Mouse (Mus musculus) CD8-positive naive resting alpha-beta T cell, adult 2 months (primary cell): Measurements from ENCODE around the gene Pebp1.

Experiments
- DNase-seq, 2 experiments: peaks; one replicate each; pipeline ENCODE4 v3.0.0; 2022; ENCODE audit warnings: low read depth in 2 of 2, low spot score in 2 of 2

Gene Pebp1

GRCm38 (mm10) chr5:117286286-117286685, 1.1 kb downstream of the Pebp1 start:
- DNase-seq: no peak

GRCm38 (mm10) chr5:117285266-117285665, 2.2 kb downstream of the Pebp1 start:
- DNase-seq: no peak

- no peak for DNase-seq
Observed at GRCm38 (mm10) chr5:117284682-117285081, 2.7 kb downstream of the Pebp1 start.

- DNase-seq: no peak
Observed at GRCm38 (mm10) chr5:117284029-117284428, 3.4 kb downstream of the Pebp1 start.

GRCm38 (mm10) chr5:117282360-117282759, 5.1 kb downstream of the Pebp1 start:
- DNase-seq: no peak

GRCm38 (mm10) chr5:117281536-117281935, 5.9 kb downstream of the Pebp1 start:
- DNase-seq: no peak

GRCm38 (mm10) chr5:117279669-117280050, 7.8 kb downstream of the Pebp1 start:
- DNase-seq: no peak

- no peak for DNase-seq
Observed at GRCm38 (mm10) chr5:117278809-117279668, 8.4 kb downstream of the Pebp1 start.

- DNase-seq: no peak
Observed at GRCm38 (mm10) chr5:117277784-117278183, 9.6 kb downstream of the Pebp1 start.

- DNase-seq: no peak
Observed at GRCm38 (mm10) chr5:117274817-117275216, 12.6 kb downstream of the Pebp1 start.

- DNase-seq: no peak
Observed at GRCm38 (mm10) chr5:117271945-117272344, 15.5 kb downstream of the Pebp1 start.

- no peak for DNase-seq
Observed at GRCm38 (mm10) chr5:117269395-117269794, 18.0 kb downstream of the Pebp1 start.

- DNase-seq: no peak
Observed at GRCm38 (mm10) chr5:117268749-117269148, 18.7 kb downstream of the Pebp1 start.

GRCm38 (mm10) chr5:117267913-117268312, 19.5 kb downstream of the Pebp1 start:
- DNase-seq: no peak

GRCm38 (mm10) chr5:117264701-117265100, 22.7 kb downstream of the Pebp1 start:
- no peak for DNase-seq

GRCm38 (mm10) chr5:117263566-117263965, 23.9 kb downstream of the Pebp1 start:
- no peak for DNase-seq

- DNase-seq: no peak
Observed at GRCm38 (mm10) chr5:117258276-117258675, 29.1 kb downstream of the Pebp1 start.

GRCm38 (mm10) chr5:117251763-117252162, 35.7 kb downstream of the Pebp1 start:
- DNase-seq: no peak

GRCm38 (mm10) chr5:117250796-117251195, 36.6 kb downstream of the Pebp1 start:
- no peak for DNase-seq

GRCm38 (mm10) chr5:117248351-117248750, 39.1 kb downstream of the Pebp1 start:
- no peak for DNase-seq

- no peak for DNase-seq
Observed at GRCm38 (mm10) chr5:117245170-117245569, 42.3 kb downstream of the Pebp1 start.

- no peak for DNase-seq
Observed at GRCm38 (mm10) chr5:117242671-117243478, 44.5 kb downstream of the Pebp1 start.
